Mouse (Mus musculus): ENCODE results near the gene Galr2.
A peak's percentile ranks its signal among the peaks of the same experiment; 100 is the strongest.
"Not testable (repeated sequence)": the region's sequence is repeated elsewhere in the genome, so short reads cannot be mapped to it uniquely, and the experiment has no call there.

Galr2 gene

GRCm38 (mm10) chr11:116272589-116273468 is 7.9 kb upstream of the Galr2 start:
- no peak for DNase-seq

GRCm38 (mm10) chr11:116273469-116274044 is 7.2 kb upstream of the Galr2 start:
- DNase-seq, result no peak

- peak; percentile 92 to 94 for DNase-seq
Observed at GRCm38 (mm10) chr11:116274045-116274666, 6.6 kb upstream of the Galr2 start, which contains the start of gene Srp68. TSS of gene Srp68 (minus strand) at chr11:116274217.

GRCm38 (mm10) chr11:116277184-116277583 is 3.6 kb upstream of the Galr2 start:
- DNase-seq, result not testable (repeated sequence)

GRCm38 (mm10) chr11:116281671-116282070 is 932 bp downstream of the Galr2 start:
- no peak for DNase-seq

GRCm38 (mm10) chr11:116282089-116282488 is 1.4 kb downstream of the Galr2 start:
- no peak for DNase-seq

- DNase-seq, result no peak
Observed at GRCm38 (mm10) chr11:116282912-116283521, 2.3 kb downstream of the Galr2 start.

- DNase-seq, result no peak
Observed at GRCm38 (mm10) chr11:116283982-116284381, 3.2 kb downstream of the Galr2 start.

- DNase-seq, result no peak
Observed at GRCm38 (mm10) chr11:116285770-116286191, 5.0 kb downstream of the Galr2 start.

- no peak for DNase-seq
Observed at GRCm38 (mm10) chr11:116287351-116287750, 6.6 kb downstream of the Galr2 start.

GRCm38 (mm10) chr11:116290556-116290955 is 9.8 kb downstream of the Galr2 start:
- DNase-seq, result no peak

- DNase-seq, result no peak
Observed at GRCm38 (mm10) chr11:116292401-116292800, 11.7 kb downstream of the Galr2 start.

- DNase-seq, result no peak
Observed at GRCm38 (mm10) chr11:116293538-116294137, 12.9 kb downstream of the Galr2 start.

GRCm38 (mm10) chr11:116294319-116294718 is 13.6 kb downstream of the Galr2 start:
- peak; percentile 39 to 67 for DNase-seq

GRCm38 (mm10) chr11:116296191-116296734 is 15.5 kb downstream of the Galr2 start:
- DNase-seq, result no peak

GRCm38 (mm10) chr11:116297017-116297416 is 16.3 kb downstream of the Galr2 start:
- peak; percentile 46 to 73 for DNase-seq

- DNase-seq, result no peak
Observed at GRCm38 (mm10) chr11:116298221-116298620, 17.5 kb downstream of the Galr2 start.

GRCm38 (mm10) chr11:116298621-116299020 is 17.9 kb downstream of the Galr2 start:
- no peak for DNase-seq

- no peak for DNase-seq
Observed at GRCm38 (mm10) chr11:116305423-116305822, 24.7 kb downstream of the Galr2 start.

- peak; percentile 90 to 96 for DNase-seq
Observed at GRCm38 (mm10) chr11:116306126-116306982, 25.6 kb downstream of the Galr2 start.

GRCm38 (mm10) chr11:116307019-116307725 is 26.4 kb downstream of the Galr2 start, which contains the start of gene Exoc7:
TSS of gene Exoc7 (minus strand) at chr11:116307233.
- DNase-seq, result no peak
